Mouse (Mus musculus) spleen, adult 2 months (tissue): ENCODE measurements around the gene Clasp2.
A peak's percentile ranks its signal among the peaks of the same experiment; 100 is the strongest.

ENCODE experiments used
- CTCF ChIP-seq: fragments of 200-500 bp; IDR thresholded peaks from 2 replicates; pipeline ENCODE4 v1.5.1; 2011; ENCODE audit warnings: mild to moderate bottlenecking, inconsistent platforms; ENCODE audit not compliant: insufficient read depth, insufficient read length, insufficient replicate concordance; ENCODE audit errors: extremely low read depth
- POLR2A ChIP-seq: fragments of 200-500 bp; IDR thresholded peaks from 2 replicates; pipeline ENCODE4 v1.6.1; 2011; ENCODE audit warnings: low read depth, low read length, inconsistent platforms

DNA sequence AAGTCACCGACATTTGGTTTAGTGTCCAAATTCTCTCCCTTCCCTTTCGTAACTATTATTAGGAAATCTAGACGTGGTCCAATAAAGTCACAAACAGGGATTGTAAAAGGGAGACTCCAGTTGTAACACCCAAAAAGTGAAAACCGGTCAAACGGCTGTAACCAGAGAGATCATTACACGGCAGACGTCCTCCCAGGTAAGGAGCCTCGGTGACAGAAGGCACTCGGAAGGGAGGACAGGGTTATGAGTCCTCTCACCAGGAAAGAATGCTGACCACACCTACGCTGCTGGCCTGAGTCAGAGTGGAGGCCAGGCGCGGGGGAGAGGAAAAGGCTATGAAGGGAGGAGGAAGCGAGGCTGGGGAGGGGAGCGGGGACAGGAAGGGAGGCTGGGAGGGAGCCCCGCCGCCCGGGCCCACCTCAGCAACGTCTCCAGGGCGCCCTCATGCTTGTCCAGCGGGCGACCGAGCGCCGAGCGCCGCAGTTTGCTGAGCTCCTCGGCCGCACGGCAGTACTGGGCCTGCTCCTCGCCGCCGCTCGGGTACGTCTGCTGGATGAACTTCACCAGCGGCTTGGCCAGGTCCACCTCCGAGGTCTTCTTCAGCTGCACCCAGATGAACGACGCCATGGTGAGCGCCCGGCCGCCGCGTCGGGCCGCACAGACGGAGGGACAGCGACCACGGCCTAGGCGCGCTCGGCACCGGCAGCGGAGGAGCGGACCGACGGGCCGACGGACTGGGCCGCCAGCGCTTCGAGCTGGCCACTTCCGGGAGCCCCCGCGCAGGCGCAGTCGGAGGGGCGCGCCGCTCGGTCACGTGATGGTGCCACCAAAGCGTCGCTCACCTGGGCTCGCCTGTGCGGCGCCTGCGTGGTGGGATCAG, 33.6 kb upstream of the Clasp2 start, which contains the start of gene Pdcd6ip:
- TF ChIP-seq POLR2A (peak; percentile 74), CTCF (no peak)
